Mouse (Mus musculus) liver, embryonic 12.5 days (tissue): ENCODE measurements around the gene Pcbp4. TPM values are rescaled to one million over a fixed set of nuclear protein-coding genes. Genes with fewer than 3 reads are reported as not detected.

Source experiments
- ATAC-seq: fragments of 200-750 bp; cut with Nextera tagmentation; 2 replicates; pipeline ENCODE4 v1.8.0; 2017; ENCODE audit warnings: moderate number of reproducible peaks, mild to moderate bottlenecking, moderate library complexity
- H3K27ac ChIP-seq: fragments of 300-500 bp; sonication (generic); 2 replicates; pipeline ENCODE4 v1.5.1; 2016; ENCODE audit warnings: mild to moderate bottlenecking
- H3K27me3 ChIP-seq: fragments of 300-500 bp; sonication (generic); replicated peaks from 2 replicates; pipeline ENCODE4 v1.6.1; 2016; ENCODE audit warnings: mild to moderate bottlenecking, moderate library complexity
- H3K36me3 ChIP-seq: fragments of 300-500 bp; sonication (generic); 2 replicates; pipeline ENCODE4 v1.6.1; 2016; ENCODE audit warnings: mild to moderate bottlenecking, moderate library complexity
- H3K4me1 ChIP-seq: fragments of 300-500 bp; sonication (generic); 2 replicates; pipeline ENCODE4 v1.6.1; 2016
- H3K4me2 ChIP-seq: fragments of 300-500 bp; sonication (generic); 2 replicates; pipeline ENCODE4 v1.6.1; 2016; ENCODE audit warnings: mild to moderate bottlenecking, moderate library complexity
- H3K4me3 ChIP-seq: fragments of 300-500 bp; sonication (generic); 2 replicates; pipeline ENCODE4 v1.5.1; 2016; ENCODE audit warnings: mild to moderate bottlenecking, moderate library complexity
- H3K9ac ChIP-seq: fragments of 300-500 bp; sonication (generic); 2 replicates; pipeline ENCODE4 v1.6.1; 2016; ENCODE audit warnings: mild to moderate bottlenecking, moderate library complexity
- H3K9me3 ChIP-seq: fragments of 300-500 bp; sonication (generic); replicated peaks from 2 replicates; pipeline ENCODE4 v1.6.1; 2016; ENCODE audit warnings: mild to moderate bottlenecking, moderate library complexity
- WGBS: fragments of 180-500 bp; shearing (Covaris S2); methylation state at CpG from one replicate; pipeline ENCODE4 v1.1.7; 2016; ENCODE audit not compliant: insufficient replicate concordance; 5-methylcytosine and 5-hydroxymethylcytosine counted together
- polyA plus RNA-seq: library from polyadenylated mRNA; unstranded; fragments of >200 nt; fragmentation: Nextera tagmentation; extraction: Ambion mirVana; gene quantifications from 2 replicates; pipeline ENCODE4 v1.2.1, GENCODE M21; 2016

Gene Pcbp4
- polyA plus RNA-seq = 27.3 and 30.9 TPM in 2 replicates

DNA sequence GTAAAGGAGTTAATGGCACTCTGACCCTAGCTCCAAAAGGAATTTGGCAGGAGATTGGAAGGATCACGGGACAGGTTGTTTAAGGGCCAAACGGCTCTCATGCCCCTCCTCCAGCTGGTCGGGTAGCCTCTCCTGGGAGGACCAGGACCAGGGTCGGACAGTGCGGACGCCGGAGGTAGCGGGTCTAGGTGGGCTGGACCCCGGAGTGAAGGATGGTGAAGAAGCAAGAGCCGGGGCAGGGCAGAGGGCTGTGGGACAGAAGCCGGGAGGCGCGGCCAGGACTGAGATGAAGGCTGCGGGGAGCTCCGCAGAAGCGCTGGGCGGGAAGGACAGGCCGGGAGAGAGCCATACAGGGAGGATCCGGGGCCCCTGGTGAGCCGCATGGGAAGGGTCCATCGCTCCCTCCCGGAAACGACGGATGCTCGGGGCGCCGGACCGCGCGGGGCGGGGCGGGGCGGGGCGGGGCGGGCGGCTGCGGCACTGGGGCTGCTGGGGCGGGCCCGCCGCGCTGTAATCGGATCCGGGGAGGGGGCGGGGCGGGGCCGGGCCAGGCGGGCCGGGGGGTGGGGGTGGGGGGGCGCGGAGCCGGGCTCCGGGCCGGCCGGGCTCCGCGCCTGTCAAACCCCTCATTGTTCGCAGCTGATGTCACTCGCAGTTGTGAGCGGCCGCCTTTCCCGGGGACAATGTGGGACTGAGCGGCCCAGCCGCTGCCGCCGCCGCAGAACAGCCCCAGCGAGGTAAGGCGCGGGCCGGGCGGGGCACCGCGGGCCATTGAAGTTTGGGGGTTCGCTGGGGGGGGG lies at the start of gene Pcbp4:
TSS of gene Pcbp4 (plus strand) at position 21 of the 800 bp plus-strand sequence.
- peaks cover 44% of the 10 kb centered on the region for H3K27me3 ChIP-seq
- peaks cover 85% of the 10 kb centered on the region for H3K4me1 ChIP-seq
- H3K4me2 ChIP-seq = peak within 1 kb of the TSS; percentile 94
- 0 out of 2 replicates have a peak, but pooled peaks cover 2% of the 10 kb centered on the region for H3K36me3 ChIP-seq
- H3K4me3 ChIP-seq = peak within 1 kb of the TSS; percentile 63
- peak; percentile 67 for ATAC-seq
- no peaks in the 10 kb centered on the region for H3K9me3 ChIP-seq
- WGBS = under 1% methylated on average over 47 of the region's 74 CpGs
- peak within 1 kb of the TSS; percentile 75 for H3K9ac ChIP-seq
- H3K27ac ChIP-seq = peak within 1 kb of the TSS; percentile 78

DNA sequence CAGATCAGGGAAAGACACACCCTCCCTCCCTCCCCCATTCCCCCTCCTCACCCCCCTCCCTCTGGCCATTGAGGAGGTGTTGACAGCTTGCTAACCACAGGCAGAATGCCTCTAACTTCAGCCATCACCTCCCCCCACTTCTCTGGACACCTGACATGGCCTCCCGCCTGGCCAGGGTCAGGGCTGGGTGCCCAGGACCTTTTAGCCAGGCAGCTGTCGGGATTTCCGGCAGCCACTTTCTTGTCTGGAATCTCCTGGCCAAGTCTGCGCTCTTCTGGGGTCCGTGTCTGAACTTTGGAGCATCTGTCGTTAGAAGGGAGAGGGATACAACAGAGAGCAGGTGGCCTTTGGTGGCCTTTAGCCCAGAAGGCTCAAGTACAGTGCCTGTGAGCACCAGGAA lies 47.8 kb upstream of the Pcbp4 start:
- no peaks in the 10 kb centered on the region for H3K36me3 ChIP-seq
- 38% methylated on average over 6 of the region's 6 CpGs for WGBS
- ATAC-seq = no peak
- no peak overlapping the region for H3K4me2 ChIP-seq
- H3K27me3 ChIP-seq = peaks cover 27% of the 10 kb centered on the region
- H3K4me3 ChIP-seq = no peak overlapping the region
- H3K9ac ChIP-seq = 0 out of 2 replicates have a peak overlapping the region, but pooled peaks have one; percentile 2
- H3K4me1 ChIP-seq = peaks cover 56% of the 10 kb centered on the region
- no peak overlapping the region for H3K27ac ChIP-seq
- H3K9me3 ChIP-seq = peaks cover 5% of the 10 kb centered on the region

DNA sequence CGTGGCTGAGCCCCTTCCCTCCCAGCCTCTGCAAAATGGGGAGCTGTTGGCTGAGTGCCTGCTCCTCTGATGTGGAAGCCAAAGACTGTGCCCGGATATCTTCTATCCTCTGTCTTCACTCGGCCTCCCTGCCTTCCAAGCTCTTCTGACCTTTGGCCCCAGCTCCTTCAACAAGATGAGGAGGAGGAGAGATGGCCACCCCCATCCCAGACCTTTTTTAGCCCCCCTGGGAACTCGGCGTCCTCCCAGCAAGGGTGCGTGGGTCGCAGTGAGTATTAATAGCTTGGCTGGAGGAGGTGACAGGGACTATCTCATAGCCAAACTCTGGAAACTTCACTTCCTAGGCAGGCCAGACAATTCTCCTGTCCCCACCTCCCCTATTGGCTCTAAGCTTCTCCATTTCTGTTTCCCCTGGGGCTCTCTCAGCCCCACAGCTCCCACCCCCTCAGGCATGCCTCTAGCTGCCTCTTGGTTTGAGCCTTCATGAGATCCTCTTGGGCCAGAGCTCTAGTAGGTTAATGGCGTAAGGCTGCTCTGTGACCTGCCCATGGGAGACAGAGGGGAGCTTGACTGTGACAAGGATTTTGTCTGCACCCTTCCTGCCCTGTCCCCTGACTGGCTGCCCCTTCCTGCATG lies 46.5 kb upstream of the Pcbp4 start:
- H3K36me3 ChIP-seq = no peaks in the 10 kb centered on the region
- WGBS = 48% methylated on average over 8 of the region's 8 CpGs
- H3K9ac ChIP-seq = no peak overlapping the region
- peaks cover 15% of the 10 kb centered on the region; the same call in 1 of the 2 replicates for H3K27me3 ChIP-seq
- no peak overlapping the region for H3K27ac ChIP-seq
- peaks cover 5% of the 10 kb centered on the region for H3K9me3 ChIP-seq
- H3K4me2 ChIP-seq = no peak overlapping the region
- no peak overlapping the region for H3K4me3 ChIP-seq
- peaks cover 57% of the 10 kb centered on the region for H3K4me1 ChIP-seq
- no peak for ATAC-seq

DNA sequence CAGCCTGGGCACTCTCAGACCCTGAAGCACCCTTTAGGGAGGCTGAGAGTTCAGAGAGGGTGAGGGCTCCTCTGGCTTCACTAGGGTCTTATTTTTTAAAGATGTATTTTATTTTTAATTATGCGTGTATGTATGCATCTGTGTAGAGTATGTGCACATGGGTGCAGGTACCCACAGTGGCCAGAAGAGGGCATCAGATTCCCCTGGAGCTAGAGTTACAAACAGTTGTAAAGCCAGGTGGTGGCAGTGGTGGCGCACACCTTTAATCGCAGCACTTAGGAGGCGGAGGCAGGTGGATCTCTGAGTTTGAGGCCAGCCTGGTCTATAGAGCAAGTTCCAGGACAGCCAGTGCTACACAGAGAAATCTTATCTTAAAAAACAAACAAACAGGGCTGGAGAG lies 44.0 kb upstream of the Pcbp4 start:
- H3K27ac ChIP-seq = no peak overlapping the region

DNA sequence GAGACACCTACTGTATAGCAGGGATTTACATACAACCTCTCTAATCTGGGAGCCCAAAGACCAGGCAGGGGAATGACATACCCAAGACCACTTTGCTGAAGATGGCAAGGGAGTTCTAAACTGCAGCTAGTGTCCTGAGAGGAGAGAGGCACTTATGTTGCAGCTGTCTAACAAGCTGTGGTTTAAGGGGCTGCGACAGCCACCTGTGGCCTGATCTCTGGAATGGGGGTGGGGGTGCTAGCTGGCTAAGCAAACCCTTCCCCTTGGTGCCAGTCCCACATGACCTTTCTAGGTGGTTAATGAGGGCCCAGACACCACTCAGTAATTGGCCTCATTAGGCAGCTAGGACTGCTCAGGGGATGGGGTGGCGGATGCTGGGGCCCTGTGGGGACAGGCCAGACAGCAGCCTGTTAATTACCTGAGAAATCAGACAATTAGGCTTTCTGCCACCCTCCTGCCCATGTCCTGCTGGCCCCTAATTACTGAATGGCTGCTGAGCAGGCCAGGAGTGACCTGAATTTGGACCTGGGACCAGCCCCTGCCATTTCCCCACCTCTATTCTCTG lies 42.9 kb upstream of the Pcbp4 start:
- peaks cover 47% of the 10 kb centered on the region for H3K4me1 ChIP-seq
- H3K9ac ChIP-seq = no peak overlapping the region
- 0 out of 2 replicates have a peak, but pooled peaks cover 14% of the 10 kb centered on the region for H3K27me3 ChIP-seq
- peaks cover 5% of the 10 kb centered on the region for H3K9me3 ChIP-seq
- WGBS = 83% methylated on average over 2 of the region's 2 CpGs
- peak overlapping the region; percentile 66; the same call in 1 of the 2 replicates for H3K27ac ChIP-seq
- no peak overlapping the region for H3K4me2 ChIP-seq
- no peak overlapping the region for H3K4me3 ChIP-seq
- H3K36me3 ChIP-seq = no peaks in the 10 kb centered on the region
- no peak for ATAC-seq

More for the DNA sequence above, 44.0 kb upstream of the Pcbp4 start:
- H3K9me3 ChIP-seq = peaks cover 5% of the 10 kb centered on the region
- no peak overlapping the region for H3K4me3 ChIP-seq
- 0 out of 2 replicates have a peak, but pooled peaks cover 8% of the 10 kb centered on the region for H3K27me3 ChIP-seq
- H3K4me2 ChIP-seq = no peak overlapping the region
- H3K4me1 ChIP-seq = peaks cover 50% of the 10 kb centered on the region
- no peak overlapping the region for H3K9ac ChIP-seq
- WGBS = 93% methylated on average over 4 of the region's 4 CpGs
- no peaks in the 10 kb centered on the region for H3K36me3 ChIP-seq
- no peak for ATAC-seq

DNA sequence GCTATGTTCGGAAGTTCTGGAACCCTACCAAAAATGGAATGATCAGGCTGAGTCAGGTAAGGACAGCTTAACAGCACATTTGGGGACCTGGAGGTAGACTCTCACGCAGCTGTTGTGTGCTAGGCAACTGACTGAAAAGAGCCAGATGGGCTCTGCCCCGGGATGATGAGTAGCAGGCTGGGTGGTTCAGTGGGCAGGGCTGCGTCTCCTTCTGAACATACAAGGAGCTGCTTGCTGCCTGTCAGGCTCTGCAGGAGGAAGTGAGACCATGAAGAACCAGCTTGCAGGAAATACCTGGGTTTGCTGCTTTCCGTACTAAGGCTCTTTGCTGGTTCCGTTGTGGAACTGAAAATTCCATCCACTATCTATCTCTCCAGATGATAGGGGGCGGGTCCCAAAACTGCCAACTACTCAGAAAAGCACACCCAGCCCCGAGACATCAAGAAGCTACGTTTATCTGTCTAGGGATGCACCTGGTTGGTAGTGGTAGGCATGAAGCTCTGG lies 41.9 kb upstream of the Pcbp4 start:
- Histone ChIP-seq H3K36me3 (no peaks in the 10 kb centered on the region), H3K27ac (peak overlapping the region; percentile 66), H3K9ac (peak overlapping the region; percentile 58), H3K4me2 (peak overlapping the region; percentile 61), H3K4me3 (peak overlapping the region; percentile 18), H3K27me3 (0 out of 2 replicates have a peak, but pooled peaks cover 17% of the 10 kb centered on the region), H3K4me1 (peaks cover 42% of the 10 kb centered on the region), H3K9me3 (peaks cover 5% of the 10 kb centered on the region)
- WGBS = 25% methylated on average over 9 of the region's 9 CpGs
- ATAC-seq = peak; percentile 91

DNA sequence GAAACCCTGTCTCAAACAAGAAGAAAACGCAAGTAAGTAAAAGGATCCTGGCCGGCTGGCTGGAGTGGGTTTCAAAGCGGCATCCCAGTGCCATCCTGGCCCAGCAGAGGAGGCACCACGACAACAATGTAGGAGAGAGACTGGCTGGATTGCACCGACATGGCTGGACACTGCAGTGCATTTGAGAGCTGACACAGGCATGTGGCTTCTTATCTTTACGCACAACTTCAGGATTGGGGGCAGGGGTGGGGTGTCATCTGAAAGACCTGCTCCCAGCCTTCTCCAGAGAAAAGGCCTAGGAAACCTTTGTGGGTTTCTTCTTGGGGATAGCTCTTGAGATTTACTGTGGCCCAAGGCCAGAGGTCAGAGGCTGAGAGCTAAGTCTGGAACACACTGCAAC lies 41.4 kb upstream of the Pcbp4 start:
- Histone ChIP-seq H3K9me3 (peaks cover 5% of the 10 kb centered on the region), H3K4me3 (peak overlapping the region; percentile 18; the same call in 1 of the 2 replicates), H3K9ac (peak overlapping the region; percentile 48; the same call in 1 of the 2 replicates), H3K4me2 (peak overlapping the region; percentile 61), H3K4me1 (peaks cover 36% of the 10 kb centered on the region), H3K36me3 (no peaks in the 10 kb centered on the region), H3K27ac (peak overlapping the region; percentile 66), H3K27me3 (peaks cover 17% of the 10 kb centered on the region; the same call in 1 of the 2 replicates)
- peak; percentile 84 for ATAC-seq
- WGBS = 36% methylated on average over 6 of the region's 6 CpGs

DNA sequence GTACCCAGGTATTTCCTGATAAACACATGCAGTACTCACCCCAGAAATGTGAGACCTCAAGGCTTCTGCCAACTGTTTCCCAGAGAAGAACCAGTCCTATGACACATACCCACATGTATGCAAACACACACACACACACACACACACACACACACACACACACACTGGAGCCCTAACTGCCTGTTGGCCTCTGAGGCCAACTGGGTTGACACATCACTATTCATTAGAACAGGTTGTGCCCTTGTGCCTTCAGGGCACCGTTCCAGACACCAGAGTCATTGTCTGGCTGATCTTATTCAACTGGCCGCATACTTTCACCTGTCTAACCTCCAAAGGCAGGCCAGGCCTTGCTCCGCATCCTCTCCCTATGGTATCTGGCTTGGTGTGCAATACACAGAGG lies 40.9 kb upstream of the Pcbp4 start:
- H3K9ac ChIP-seq = no peak overlapping the region
- peaks cover 5% of the 10 kb centered on the region for H3K9me3 ChIP-seq
- no peaks in the 10 kb centered on the region for H3K36me3 ChIP-seq
- ATAC-seq = no peak
- peaks cover 32% of the 10 kb centered on the region for H3K4me1 ChIP-seq
- H3K27me3 ChIP-seq = peaks cover 19% of the 10 kb centered on the region
- H3K4me2 ChIP-seq = peak overlapping the region; percentile 61
- no peak overlapping the region for H3K4me3 ChIP-seq
- 79% methylated on average over 3 of the region's 3 CpGs for WGBS
- H3K27ac ChIP-seq = peak overlapping the region; percentile 66

DNA sequence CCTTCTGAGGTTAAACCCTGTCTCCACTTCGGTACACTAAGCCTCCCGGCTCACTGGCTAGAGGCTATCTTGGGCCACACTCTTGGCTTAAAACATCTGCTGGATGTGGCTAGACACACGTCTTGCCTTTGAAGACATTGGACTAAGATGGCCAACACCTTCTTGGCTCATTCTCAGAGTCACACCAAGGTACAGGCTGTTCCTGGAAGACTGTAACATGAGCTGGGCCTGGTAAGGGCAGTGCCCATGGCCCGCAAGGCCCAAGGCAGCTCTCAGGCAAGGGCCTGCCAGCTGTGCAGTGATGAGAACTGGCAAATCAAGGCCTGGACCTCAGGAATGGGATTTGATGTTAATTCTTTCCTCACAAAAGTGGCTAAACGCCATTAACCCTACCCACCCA lies 39.5 kb upstream of the Pcbp4 start:
- Histone ChIP-seq H3K9me3 (peaks cover 5% of the 10 kb centered on the region), H3K4me1 (peaks cover 43% of the 10 kb centered on the region), H3K36me3 (no peaks in the 10 kb centered on the region), H3K27me3 (peaks cover 33% of the 10 kb centered on the region), H3K9ac (no peak overlapping the region), H3K27ac (no peak overlapping the region), H3K4me3 (no peak overlapping the region), H3K4me2 (no peak overlapping the region)
- ATAC-seq = no peak
- WGBS = 82% methylated on average over 5 of the region's 5 CpGs

DNA sequence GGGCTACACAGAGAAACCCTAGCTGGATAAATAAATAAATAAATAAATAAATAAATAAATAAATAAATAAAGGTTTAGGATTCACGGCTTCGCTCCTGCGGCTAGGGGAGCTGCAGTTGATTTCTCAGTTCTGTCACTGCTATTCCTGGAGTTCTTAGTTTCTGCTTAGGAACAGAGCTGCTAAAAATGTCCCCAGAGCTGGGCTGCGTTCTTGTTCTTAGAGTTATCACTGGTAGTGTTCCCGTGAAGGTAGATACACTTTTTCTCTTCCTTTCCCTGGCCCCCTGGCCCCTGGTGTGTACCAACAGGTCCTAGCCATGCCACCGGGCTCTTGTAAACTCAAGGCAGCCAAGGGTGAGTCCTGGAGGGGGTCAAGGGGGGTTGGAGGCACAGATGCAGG lies 36.3 kb upstream of the Pcbp4 start:
- whole genome bisulfite sequencing = 71% methylated on average over 6 of the region's 6 CpGs
- no peak overlapping the region for H3K4me3 ChIP-seq
- H3K36me3 ChIP-seq = no peaks in the 10 kb centered on the region
- no peaks in the 10 kb centered on the region for H3K9me3 ChIP-seq
- peaks cover 39% of the 10 kb centered on the region for H3K4me1 ChIP-seq
- peaks cover 61% of the 10 kb centered on the region for H3K27me3 ChIP-seq
- H3K4me2 ChIP-seq = no peak overlapping the region
- ATAC-seq = no peak
- H3K9ac ChIP-seq = no peak overlapping the region
- H3K27ac ChIP-seq = no peak overlapping the region

DNA sequence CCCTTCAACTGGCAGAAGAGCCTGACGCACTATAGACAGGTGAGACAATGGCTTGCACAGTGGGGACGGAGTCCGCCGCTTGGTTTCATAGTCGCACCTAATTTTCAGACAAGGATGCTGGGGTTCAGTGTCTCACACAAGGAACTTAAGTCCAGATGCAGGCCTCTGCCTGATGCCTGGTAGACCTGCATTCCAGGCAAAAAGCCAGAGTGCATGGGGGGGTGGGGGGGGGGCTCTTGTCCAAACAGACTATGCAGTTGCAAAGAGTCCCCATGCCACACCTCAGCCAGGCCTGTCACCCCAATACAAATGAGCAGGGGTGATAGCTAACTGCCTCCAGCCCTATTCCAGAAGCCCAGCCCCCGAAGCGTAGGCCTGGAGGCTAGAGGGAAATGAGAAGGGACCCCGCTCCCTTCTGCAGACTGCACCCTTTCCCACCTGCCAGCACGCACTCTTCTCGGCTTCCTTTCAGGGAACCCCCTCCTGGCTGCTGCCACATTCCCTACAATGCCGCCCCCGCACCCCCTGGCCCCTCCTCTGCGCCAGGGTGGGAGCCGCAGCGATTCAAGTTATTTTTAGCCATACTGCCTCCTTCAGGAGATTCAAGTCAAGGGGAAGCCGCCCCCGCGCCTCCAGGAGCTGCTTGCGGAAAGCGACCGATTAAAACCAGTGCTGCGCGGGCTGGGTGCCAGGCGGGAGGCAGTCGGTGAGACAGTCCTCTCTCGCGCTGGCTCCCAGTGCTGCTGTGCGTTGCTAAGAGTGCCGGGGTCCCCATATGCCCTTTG lies 35.1 kb upstream of the Pcbp4 start:
- H3K4me3 ChIP-seq = peak overlapping the region; percentile 22
- no peak for ATAC-seq
- peak overlapping the region; percentile 57 for H3K4me2 ChIP-seq
- no peaks in the 10 kb centered on the region for H3K9me3 ChIP-seq
- H3K27me3 ChIP-seq = peaks cover 62% of the 10 kb centered on the region
- H3K9ac ChIP-seq = no peak overlapping the region
- 22% methylated on average over 29 of the region's 29 CpGs for WGBS
- peaks cover 27% of the 10 kb centered on the region for H3K4me1 ChIP-seq
- H3K36me3 ChIP-seq = no peaks in the 10 kb centered on the region
- H3K27ac ChIP-seq = no peak overlapping the region
